Mouse (Mus musculus) megakaryocyte progenitor cell, adult 5-6 weeks (primary cell): ENCODE measurements at regions not wholly inside any gene's neighbourhood (a gene's known extent, or its start where the extent isn't known, plus 50 kb on each side); places are given as distances from the start of the nearest gene placed in this dataset.

Experiments used
- ATAC-seq: replicated peaks from 2 replicates; pipeline ENCODE4 v1.8.0; 2016; ENCODE audit warnings: mild to moderate bottlenecking, moderate TSS enrichment, inconsistent platforms; ENCODE audit not compliant: poor library complexity

DNA sequence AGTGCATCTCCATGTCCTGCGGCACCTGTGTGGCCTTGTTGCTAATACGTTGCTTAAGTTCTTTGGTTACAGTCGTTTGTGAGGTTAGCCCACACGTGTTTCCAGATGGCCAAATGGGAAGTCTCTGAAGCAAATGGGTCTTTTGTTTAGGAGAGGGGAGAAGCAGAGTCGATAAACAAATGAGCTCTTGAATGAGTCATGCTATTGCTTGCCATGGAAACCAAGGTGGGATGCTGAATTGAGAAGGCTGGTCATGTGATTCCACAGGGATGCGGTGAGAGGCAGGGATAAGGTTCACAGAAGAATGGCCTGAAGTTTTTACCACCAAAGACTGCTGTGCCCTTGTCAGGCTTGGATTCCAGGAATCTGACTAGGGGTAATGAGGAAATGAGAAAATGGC lies 214.8 kb upstream of the Elac2 start:
- ATAC-seq: no peak

DNA sequence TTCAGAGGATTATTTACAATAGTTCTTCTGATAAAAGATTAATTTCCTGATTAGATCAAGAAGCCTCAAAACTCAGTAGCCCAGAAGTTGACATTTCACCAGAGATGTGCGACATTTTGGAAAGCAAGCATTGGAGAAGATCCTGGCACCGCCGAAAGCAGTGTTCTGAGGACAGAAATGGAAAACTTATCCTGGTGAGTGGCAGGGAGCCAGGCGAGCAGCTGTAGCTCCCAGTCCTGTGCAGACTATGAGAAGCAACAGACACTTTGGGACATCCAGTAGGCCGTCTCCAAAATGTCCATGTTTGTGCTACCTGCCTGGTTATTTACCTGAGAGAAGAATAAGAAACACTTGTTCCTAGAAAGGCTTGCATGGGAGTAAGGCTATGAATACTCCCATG lies 202.1 kb upstream of the Elac2 start:
- no peak for ATAC-seq

DNA sequence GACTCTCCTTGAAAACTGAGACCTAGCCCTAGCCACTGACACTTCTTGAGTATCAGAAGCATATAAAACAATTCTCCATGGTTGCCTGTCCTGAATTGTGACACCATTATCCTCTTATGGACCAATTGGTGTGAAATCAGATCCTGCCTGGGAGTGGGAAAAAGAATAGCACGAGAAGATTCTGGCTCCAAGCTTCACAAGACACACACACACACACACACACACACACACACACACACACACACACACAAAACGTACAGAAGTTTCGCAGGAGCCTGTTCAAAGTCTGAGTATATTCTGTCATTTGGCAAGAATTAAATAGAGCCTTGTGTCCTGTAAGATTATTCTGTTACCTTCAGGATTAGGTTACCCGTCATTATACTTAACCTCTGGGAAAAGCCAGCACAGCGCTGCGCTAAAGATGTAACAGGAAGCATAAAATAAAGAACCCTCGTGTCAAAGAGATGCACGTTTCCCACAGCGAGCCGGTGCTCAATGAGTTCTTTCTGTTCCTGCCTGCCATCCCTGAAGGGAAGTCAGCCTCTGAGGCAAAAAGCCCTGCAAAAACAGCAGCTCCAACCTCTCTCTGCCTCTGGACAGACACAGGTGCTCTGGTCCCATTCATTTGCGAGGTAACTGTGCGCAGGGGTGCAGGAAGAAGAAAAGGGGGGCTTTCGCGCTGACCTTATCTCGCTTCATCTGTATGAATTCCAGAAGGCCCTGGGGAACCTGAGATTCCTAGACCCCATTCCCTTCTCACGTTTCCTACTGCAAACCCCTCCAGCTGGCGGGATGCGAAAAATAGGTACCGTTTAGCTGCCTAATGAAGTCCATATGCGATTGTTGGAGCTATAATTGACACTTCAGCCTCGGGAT lies 178.4 kb upstream of the Elac2 start:
- ATAC-seq: peak; percentile 10; the same call in 1 of the 2 replicates

DNA sequence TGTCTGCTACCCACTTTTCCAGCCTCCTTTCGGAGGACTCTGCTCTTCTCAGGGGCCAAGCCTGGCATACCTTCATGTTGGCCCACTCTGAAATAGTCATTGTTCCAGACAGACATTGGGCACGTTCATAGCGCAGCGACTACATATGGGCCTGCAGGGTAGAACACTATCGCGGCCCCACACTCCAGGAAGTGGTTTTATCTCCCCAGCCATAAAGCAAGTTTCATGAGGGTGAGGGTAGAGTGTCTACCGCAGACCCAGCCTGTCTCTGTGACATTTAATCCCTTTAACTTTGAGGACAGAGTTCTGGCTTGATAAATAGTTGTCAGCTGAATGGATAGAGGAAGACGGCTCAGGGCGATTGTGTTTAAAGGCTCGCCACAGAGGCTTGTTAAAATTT lies 177.5 kb upstream of the Elac2 start:
- ATAC-seq: peak; percentile 99

DNA sequence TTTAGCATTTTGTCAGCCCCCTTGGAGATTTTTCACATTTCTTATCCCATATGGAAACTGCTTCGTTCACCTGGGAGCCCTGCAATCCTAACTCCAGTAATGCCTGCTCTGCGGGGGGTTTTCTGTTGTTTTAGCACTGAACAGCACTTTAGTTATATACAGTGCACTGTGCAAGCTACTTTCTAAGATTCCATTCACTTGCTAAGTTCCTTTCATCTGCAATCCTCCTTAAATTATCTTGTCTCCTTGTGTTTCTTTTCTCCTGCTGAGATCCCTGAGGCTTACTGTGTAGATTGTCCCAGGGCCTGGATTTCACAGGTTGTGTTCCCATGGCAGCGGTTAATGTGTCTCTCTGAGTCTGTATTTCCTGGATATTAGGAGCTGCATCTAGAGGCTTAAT lies 173.3 kb upstream of the Elac2 start:
- no peak for ATAC-seq

DNA sequence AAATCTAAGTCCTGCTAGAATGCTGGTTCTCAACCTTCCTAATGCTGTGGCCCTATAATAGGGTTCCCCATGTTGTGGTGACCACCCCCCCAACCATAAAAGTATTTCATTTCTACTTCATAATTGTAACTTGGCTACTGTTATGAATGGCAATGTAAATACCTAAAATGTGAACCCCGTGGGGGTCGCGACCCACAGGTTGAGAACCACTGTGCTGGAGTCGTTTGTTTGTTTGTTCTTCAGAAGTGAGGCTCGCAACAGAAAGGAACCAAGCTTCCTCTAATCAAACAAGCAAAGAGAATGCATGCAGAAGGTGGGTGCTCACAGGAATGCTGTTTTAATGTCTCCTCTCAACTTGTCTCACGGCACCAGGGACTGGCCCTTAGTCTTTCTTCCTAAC lies 166.4 kb upstream of the Elac2 start:
- no peak for ATAC-seq

DNA sequence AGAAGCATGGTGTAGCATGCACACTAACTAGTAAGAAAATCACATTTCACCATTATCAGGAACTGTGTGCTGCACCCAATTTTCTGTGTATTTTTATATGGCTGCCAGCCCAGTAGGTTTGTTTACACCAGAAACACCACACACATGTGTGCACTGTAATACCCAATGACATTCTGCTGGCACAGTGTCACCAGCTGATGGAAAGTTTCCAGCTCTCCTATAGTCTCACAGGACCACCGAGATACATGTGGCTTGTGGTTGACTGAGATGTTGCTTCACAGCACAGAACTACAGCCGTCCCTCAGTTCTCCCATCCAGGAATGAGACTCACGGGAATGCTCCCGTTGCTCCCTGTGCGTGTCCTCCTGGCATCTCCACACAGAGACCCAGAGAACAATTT lies 149.4 kb upstream of the Elac2 start:
- ATAC-seq: no peak

DNA sequence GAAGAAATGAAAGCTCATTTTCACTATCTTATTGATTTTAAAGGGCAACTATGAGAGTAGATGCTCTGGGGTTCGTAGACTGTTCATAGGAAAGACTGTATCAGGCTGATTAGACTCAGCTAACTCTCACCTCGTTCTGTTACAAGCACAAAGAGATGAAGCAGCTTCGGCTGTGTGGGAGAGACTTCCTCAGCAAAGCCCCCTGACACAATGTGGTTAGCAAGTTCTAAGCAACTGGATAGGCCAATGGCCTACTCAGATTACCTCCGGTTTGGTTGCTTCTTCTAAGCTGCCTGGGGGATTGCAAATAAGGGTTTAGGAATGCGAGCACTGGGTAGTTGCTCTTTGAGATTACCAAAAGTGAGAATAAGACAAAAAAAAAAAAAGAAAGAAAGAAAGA lies 146.4 kb upstream of the Elac2 start:
- ATAC-seq: 0 out of 2 replicates have a peak, but pooled peaks have one; percentile 9

DNA sequence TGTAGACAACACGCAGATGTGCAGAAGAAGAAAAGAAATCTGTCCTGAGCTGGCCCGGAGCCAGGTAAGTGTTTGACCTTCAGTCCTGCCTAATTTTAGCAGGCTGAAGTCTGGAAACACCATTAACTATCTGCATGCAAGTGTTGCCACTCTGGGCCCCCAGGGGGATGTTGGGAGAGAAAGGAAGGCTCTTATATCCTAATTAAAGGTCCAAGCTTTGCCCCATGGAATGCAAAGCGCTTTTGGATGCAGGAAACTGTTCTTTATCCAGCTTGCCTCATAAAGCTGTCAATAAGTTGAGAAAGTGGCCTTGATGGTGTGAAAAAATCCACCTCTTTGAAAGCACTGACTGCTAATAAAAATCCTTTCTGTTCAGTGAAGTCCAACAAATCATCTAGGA lies 145.1 kb upstream of the Elac2 start:
- no peak for ATAC-seq

DNA sequence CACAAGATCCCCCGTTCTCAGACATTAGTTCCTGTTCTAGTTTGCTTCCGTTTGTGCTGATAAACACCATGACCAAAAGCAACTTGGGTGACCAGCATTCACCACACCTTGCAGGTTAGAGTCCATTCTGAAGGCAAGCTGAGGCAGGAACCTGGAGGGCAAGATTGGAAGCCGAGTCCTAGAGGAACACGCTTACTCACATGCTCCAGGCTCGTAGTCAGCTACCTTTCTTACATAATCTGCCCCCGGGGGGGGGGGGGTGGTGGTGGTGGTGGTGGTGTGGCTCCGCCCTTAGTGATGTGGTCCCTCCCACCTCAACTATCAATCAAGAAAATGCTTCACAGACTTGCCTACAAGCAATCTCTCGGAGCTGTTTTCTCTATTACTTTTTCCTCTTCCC lies 142.1 kb upstream of the Elac2 start:
- no peak for ATAC-seq

DNA sequence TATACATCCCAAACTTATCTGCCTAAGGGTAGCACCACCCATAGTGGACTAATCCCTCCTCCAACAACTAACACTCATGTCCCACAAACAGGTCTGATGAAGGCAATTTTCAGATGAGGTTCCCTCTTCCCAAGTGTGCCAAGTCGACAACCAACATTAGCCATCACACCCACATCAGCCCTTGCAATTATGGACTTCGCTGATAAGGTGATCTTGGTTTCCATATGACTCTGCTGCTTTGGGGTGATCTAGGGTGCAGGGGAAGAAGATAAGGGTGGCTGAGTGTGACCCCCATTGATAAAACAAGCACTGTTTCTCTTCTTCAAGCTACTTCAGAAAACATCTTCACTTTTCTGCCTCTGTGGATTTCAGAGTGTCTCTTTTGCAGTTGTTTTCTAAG lies 137.7 kb upstream of the Elac2 start:
- peak; percentile 74 for ATAC-seq

DNA sequence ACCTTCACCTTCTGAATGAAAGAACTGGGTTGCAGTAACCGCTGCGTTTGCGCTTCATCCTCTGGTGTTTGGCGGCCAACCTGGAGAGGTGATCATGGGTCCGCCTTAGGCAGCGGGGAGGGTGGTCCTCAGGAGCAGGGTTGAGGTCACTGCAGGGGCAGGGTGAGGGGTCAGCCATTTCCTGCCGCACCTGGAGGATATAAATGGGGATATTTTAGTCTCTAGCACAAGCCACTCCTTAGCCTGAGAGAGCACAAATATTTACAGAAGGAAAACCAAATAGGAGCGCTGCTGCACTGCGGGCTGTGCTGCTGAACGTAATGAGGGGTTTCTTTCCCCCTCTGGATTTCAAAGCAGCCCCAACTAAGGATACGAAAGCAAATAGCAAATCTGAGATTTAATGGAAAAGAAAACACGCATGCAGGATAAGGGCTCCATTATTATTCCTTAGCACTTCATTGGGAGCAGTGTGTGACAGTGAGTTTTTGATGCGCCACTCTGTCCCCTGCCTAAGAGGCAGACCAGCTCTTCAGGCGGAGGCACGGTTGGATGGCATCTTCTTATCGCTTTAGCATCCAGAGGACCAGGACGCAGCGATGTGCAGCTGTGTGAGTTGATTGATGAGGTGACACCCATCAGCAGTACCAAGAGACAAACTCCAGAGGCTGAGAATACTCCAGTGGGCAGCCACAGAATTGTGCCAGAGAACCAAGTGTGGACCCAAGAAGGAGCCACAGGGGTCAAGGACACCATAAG lies 135.9 kb upstream of the Elac2 start:
- ATAC-seq: no peak

DNA sequence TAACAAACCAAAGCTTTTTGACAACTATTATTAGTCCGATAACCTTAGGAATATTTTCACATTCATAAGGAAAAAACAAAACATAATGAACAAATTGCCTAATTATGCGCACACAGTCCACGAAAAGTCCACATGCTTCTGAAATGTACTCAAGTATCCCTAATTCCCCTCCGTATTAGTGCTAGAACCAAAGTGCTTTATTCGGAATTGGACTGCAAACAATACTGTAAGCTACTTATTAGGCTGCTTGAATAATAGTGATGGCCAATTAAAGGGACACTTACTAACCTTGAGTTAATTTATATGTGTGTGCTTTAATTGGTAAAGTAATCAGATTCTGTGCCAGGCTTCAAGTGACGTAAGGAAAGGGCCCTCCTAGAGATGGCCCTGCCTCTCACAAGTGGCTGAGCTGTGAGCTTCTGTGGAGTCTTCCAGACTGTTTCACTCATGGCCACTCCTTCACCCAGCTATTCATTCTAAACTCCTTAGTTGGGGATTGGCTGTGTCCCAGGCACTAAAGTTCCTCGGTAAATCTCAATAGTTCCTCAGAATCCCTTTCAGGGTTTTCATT lies 132.2 kb upstream of the Elac2 start:
- no peak for ATAC-seq

DNA sequence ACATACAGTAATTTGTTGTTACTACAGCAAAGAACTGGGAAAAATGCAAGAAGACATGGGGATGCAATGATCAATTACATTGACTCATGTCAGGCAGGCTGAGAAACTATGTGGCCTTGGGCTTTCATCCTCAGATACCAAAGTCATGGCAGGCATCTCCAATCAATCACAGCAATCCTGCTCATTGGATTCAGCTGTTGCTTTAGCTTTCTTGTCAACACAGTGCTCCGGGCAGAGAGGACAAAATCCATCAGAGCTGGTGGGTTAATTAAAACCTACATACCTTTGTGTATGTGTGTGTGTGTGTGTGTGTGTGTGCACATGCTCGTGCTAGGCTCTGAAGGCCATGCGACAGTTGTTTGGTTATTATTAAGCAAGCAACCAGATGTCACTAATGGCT lies 119.2 kb upstream of the Elac2 start:
- no peak for ATAC-seq

DNA sequence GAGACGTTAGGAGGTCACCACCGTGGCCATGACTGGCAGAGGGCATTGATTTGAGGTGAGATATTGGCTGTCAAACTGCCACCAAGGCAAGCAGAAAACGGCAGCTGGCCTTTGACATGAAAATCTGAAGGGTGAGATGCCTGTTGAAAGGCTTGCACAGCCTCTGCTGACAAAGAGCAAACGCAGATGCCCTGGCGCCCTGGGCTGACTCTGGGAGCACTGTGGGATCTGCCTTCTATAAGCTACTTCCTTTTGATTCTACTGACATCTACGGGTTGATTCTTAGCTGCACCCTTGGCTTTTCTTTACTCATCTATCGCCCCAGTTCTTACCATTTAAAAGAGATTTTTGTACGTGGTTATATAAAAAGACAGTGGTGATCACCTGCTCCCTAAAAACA lies 98.2 kb upstream of the Elac2 start:
- no peak for ATAC-seq

DNA sequence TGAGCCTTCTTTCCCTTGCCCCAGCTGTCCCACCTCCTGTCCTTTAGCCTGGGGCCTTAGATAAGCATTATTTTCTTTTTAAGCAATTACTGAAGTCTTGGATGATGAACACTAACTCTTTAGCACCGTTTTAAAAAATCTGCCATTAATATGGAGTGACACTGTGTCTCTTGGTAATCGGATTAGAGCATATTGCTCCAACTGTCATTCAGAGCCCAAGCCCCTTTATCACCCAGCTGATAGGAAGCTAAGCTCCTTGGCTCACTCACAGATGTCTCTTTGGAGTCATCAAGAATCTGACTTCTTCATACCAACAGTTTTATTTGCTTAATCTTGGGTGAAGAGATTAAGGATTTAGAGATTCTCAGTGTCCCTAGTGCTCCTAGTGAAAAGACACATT lies 94.3 kb upstream of the Elac2 start:
- ATAC-seq: no peak

DNA sequence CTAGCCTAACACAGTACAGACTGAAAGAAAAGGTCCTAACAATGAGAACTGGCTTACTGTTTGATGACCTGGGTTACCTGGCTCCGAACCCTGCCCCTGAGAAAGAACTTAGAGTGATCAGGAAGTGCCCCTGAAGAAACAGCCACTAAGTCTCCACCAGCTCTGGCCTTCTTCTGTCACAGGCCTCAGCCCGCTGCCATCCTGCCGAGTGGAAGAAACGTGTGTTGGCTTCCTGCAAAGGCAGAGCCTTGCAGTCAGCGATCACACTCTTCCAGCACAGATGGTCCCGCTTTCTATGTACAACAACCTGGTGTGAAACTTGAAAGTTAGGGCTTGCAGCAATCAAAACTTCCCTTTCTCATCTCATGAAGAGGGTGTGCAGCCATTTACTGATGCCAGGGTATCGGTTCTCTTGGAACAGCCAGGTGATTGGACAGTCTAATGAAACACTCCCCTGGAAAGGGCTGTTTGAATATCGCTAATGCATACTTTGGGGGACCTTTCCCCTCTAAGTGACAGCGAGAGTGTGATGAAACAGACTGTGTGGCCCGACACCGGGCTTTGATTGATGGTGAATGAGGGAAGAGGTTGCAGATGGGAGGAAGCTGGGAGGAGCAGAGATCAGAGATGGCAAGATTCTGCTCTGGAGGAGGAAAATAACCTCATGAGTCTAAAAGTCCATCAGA lies 89.4 kb upstream of the Elac2 start:
- ATAC-seq: no peak

DNA sequence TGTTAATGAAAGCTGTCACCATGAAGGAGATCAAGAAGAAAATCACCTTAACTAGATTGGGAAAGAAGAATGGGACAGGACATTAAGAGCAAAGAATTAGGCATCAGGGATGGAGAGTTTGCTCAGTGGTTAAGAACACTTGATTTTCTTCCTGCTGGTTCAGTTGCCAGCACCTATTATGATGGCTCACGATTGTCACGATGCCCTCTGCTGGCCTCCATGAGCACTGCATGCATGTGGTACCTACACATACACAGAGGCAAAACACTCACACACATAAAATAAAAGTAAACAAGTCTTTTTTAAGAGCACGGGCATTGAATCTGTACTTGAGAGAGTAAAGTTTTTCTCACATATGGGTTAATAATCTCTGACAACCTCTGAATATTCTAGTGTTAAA lies 88.1 kb upstream of the Elac2 start:
- peak; percentile 92 for ATAC-seq

DNA sequence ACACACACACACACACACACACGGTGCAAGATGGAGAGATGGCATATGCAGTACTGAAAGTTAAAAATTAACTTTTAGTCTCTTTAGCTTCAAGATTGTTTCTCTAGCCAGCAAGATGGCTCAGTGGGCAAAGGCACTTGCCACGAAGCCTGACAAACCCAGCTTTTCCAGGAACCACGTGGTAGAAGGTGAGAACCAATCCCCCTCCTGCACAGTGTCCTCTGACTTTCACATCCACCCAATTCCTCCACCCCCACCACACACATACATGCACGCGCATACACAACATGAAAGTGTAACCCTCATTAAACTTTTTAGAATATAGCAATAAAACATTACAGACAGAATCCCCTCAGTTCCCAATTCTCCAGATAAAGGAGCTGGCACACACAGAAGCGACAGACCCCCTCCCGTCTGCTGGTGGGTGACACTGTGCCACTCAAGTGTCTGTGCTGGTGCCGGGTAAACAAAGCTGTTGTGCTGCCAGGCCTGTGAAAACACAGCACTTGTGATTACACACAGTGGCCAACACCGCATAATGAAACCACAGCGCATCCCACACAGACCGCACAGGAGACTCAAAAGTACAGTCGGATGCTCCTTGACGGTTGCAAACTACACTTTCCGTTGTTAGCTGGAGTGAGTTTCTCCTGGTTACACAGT lies 82.9 kb upstream of the Elac2 start:
- no peak for ATAC-seq

DNA sequence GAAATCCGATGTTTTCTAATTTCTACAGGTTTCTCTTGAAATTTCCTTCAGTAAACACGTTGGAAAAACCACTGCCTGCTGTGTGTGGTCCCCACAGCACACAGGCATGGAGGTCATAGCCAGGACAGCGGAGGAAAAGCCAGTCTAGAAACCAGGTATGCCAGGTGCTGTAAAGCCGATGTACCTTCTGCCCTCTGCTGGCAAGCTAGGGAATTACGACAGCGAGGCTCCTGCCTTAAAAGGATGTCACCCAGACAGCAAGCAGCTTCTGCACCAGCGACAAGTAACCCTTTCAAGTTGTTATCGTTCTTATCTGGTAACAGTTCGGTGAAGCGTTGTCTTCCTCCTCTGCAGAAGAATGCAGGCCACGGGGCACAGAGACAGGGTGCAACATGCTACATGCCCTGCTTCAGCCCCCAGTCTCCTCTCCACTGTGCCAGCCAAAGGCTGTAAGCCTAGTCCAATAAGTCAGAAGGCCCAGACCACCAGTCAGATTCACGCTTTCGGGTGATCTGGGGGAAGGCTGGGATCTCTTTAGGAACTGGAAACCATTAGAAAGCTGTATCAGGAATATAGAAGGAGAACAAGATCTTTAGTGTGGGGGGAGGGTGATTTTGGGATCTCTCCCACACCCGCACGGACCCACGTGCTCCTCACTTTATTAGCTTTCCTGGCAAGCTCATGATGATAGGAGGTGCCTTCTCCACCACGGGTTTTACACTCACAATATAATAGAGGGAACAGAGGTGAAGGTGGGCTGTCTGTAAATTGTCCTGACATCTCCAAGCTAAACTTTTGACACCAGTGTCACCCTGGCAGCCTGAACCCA lies 79.9 kb upstream of the Elac2 start:
- ATAC-seq: peak; percentile 82
